Mouse (Mus musculus): Measurements from ENCODE around the gene Tmtc1. TPM values are rescaled to one million over a fixed set of nuclear protein-coding genes. Genes with fewer than 3 reads are reported as not detected.

Gene Tmtc1
- polyA plus RNA-seq, 1 experiment from 2014 or later = 0.98 TPM

GRCm38 (mm10) chr6:148391286-148391685 lies 52.9 kb downstream of the Tmtc1 start:
- H3K27me3 ChIP-seq (ENCODE audit: control insufficient read depth, insufficient read depth, low read length) = no peaks in the 10 kb centered on the region
- no peak overlapping the region for H3K27ac ChIP-seq (ENCODE audit: low read depth, low read length)
- no peak for DNase-seq (ENCODE audit: low spot score, missing footprints)
- no peak overlapping the region for H3K4me3 ChIP-seq (ENCODE audit: low read depth, low read length)
- no peaks in the 10 kb centered on the region for H3K36me3 ChIP-seq (ENCODE audit: control insufficient read depth, insufficient read depth, low read length)
- 79% methylated on average over 7 of the region's 7 CpGs for WGBS
- ATAC-seq (ENCODE audit: low FRiP score) = no peak
- H3K9ac ChIP-seq (ENCODE audit: low read length) = no peak overlapping the region
- no peaks in the 10 kb centered on the region for H3K9me3 ChIP-seq (ENCODE audit: control insufficient read depth, low read length)
- H3K4me1 ChIP-seq (ENCODE audit: control insufficient read depth, insufficient read depth, low read length) = peaks cover 9% of the 10 kb centered on the region
- H3K4me2 ChIP-seq = no peak overlapping the region

- Histone ChIP-seq H3K27me3 (ENCODE audit: control insufficient read depth, insufficient read depth, low read length) (no peaks in the 10 kb centered on the region), H3K9ac (ENCODE audit: low read length) (no peak overlapping the region), H3K4me2 (no peak overlapping the region), H3K36me3 (ENCODE audit: control insufficient read depth, insufficient read depth, low read length) (no peaks in the 10 kb centered on the region), H3K27ac (ENCODE audit: low read depth, low read length) (no peak overlapping the region), H3K9me3 (ENCODE audit: control insufficient read depth, low read length) (no peaks in the 10 kb centered on the region), H3K4me3 (ENCODE audit: low read depth, low read length) (no peak overlapping the region), H3K4me1 (ENCODE audit: control insufficient read depth, insufficient read depth, low read length) (peaks cover 9% of the 10 kb centered on the region)
- ATAC-seq (ENCODE audit: low FRiP score) = no peak
- DNase-seq (ENCODE audit: low spot score, missing footprints) = no peak
- 77% methylated on average over 4 of the region's 4 CpGs for WGBS
Measured at GRCm38 (mm10) chr6:148390630-148391276, 53.4 kb downstream of the Tmtc1 start.

GRCm38 (mm10) chr6:148387990-148388389 lies 56.2 kb downstream of the Tmtc1 start:
- no peak overlapping the region for H3K27ac ChIP-seq (ENCODE audit: low read depth, low read length)
- H3K4me3 ChIP-seq (ENCODE audit: low read depth, low read length) = no peak overlapping the region
- WGBS = 65% methylated on average over 1 of the region's 1 CpGs
- H3K9me3 ChIP-seq (ENCODE audit: control insufficient read depth, low read length) = no peaks in the 10 kb centered on the region
- no peaks in the 10 kb centered on the region for H3K27me3 ChIP-seq (ENCODE audit: control insufficient read depth, insufficient read depth, low read length)
- ATAC-seq (ENCODE audit: low FRiP score) (no peak), DNase-seq (ENCODE audit: low spot score, missing footprints) (no peak)
- H3K4me1 ChIP-seq (ENCODE audit: control insufficient read depth, insufficient read depth, low read length) = peaks cover 9% of the 10 kb centered on the region
- no peak overlapping the region for H3K4me2 ChIP-seq
- H3K36me3 ChIP-seq (ENCODE audit: control insufficient read depth, insufficient read depth, low read length) = no peaks in the 10 kb centered on the region
- H3K9ac ChIP-seq (ENCODE audit: low read length) = no peak overlapping the region

DNA sequence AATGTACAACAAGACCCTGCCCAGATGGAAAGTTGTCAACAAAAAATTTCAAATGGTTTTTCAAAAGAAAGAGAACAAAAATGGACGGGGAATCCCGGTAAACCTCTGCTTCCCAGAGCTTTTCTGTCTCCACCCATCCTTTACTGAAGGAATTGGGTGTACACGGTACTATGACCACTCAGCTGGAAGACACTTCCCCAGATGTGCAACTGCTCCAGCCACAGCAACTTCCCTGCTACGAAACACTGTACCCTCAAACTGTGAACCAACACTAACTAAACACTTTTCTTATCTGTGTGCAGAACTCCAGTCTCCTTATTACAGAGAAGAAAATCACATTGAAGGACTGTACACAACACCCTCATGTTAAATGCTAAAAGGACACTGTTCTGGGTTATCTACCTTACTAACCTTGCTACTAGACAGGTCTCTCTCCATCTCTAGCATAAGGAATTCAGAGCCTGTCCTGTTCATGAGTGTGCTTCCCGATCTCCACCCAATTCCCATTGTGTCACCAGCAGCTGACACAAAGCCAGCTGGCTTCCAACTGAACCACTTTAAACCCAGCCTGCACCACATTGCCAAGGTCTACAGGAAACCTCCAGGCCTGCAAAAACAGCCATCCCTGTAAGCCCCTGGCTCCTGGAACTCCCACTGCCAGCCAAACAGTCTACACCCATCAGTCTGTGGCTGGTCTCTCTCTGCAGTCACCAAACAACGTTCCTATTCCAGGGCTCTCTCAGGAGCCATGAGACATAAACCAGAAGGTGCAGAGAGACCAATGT lies 59.9 kb downstream of the Tmtc1 start:
- Histone ChIP-seq H3K36me3 (ENCODE audit: control insufficient read depth, insufficient read depth, low read length) (no peaks in the 10 kb centered on the region), H3K9me3 (ENCODE audit: control insufficient read depth, low read length) (no peaks in the 10 kb centered on the region), H3K27ac (ENCODE audit: low read depth, low read length) (no peak overlapping the region), H3K4me2 (no peak overlapping the region), H3K4me3 (ENCODE audit: low read depth, low read length) (no peak overlapping the region), H3K4me1 (ENCODE audit: control insufficient read depth, insufficient read depth, low read length) (no peaks in the 10 kb centered on the region), H3K27me3 (ENCODE audit: control insufficient read depth, insufficient read depth, low read length) (no peaks in the 10 kb centered on the region), H3K9ac (ENCODE audit: low read length) (no peak overlapping the region)
- no peak for DNase-seq (ENCODE audit: low spot score, missing footprints)
- no peak for ATAC-seq (ENCODE audit: low FRiP score)
- WGBS = 79% methylated on average over 6 of the region's 6 CpGs

DNA sequence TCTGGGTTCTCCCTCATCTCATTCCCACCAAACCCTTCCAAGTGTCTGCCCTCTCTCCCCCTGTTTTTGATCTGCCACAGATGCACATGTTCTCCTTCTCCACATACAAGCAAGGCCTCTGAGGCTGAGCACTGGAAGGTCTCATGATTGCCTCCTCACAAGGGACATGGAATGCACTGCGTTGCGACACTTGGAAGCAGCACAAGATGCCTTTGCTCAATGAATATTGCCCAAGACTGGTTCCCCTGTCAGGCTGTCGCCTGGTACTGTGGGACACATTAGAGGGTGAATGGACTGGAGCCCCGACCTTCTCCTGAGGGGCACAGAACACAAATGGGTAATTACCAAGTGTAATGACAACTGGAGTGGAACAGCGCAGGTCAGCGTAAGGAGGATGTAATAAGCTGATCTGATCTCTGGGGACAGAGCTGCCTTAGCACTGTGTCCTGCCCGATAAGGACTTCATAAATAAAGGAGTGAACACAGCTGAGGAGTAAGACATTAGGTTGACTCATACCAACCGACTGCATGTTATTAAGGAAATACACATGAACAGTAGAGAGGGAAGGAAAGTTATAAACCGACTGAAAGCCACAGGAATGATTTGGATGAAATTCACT lies 62.9 kb downstream of the Tmtc1 start:
- no peaks in the 10 kb centered on the region for H3K36me3 ChIP-seq (ENCODE audit: control insufficient read depth, insufficient read depth, low read length)
- 76% methylated on average over 9 of the region's 9 CpGs for WGBS
- no peak for ATAC-seq (ENCODE audit: low FRiP score)

DNA sequence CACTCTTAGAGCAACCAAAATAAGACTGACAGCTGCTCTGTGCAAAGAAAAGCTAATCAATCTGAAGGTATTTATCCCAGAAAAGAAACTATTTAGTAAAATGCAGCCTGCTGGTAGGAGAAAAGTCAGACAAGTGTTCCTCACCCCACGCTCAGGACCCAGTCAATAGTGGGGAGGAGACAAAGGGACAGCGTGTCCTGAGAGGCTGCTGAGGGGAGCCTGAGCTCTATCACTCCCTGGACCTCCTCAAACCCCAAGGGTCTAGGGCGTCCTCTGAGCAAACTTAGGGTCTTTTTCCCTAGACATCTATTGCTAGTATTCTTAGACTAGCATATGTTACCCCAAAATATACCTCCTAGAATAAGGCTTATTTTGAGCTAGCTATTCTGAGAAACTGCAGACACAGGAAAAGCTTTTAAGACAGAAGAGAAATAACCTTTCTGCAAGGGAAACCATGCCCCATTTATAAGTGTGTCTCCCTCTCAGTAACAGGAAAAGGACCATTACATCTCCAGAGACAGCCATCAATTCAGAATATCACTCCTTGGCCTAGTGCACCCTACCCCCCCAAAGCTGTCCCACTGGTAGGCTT lies 68.5 kb downstream of the Tmtc1 start:
- 40% methylated on average over 3 of the region's 3 CpGs for WGBS
- no peak overlapping the region for H3K27ac ChIP-seq (ENCODE audit: low read depth, low read length)
- H3K4me2 ChIP-seq = no peak overlapping the region
- no peaks in the 10 kb centered on the region for H3K4me1 ChIP-seq (ENCODE audit: control insufficient read depth, insufficient read depth, low read length)
- no peaks in the 10 kb centered on the region for H3K27me3 ChIP-seq (ENCODE audit: control insufficient read depth, insufficient read depth, low read length)
- H3K36me3 ChIP-seq (ENCODE audit: control insufficient read depth, insufficient read depth, low read length) = no peaks in the 10 kb centered on the region
- peak; percentile 28 for DNase-seq (ENCODE audit: low spot score, missing footprints)
- H3K4me3 ChIP-seq (ENCODE audit: low read depth, low read length) = no peak overlapping the region
- no peak overlapping the region for H3K9ac ChIP-seq (ENCODE audit: low read length)
- no peaks in the 10 kb centered on the region for H3K9me3 ChIP-seq (ENCODE audit: control insufficient read depth, low read length)
- ATAC-seq (ENCODE audit: low FRiP score) = no peak

More for the DNA sequence above, 62.9 kb downstream of the Tmtc1 start:
- Histone ChIP-seq H3K27me3 (ENCODE audit: control insufficient read depth, insufficient read depth, low read length) (no peaks in the 10 kb centered on the region), H3K27ac (ENCODE audit: low read depth, low read length) (no peak overlapping the region), H3K4me2 (no peak overlapping the region), H3K9ac (ENCODE audit: low read length) (no peak overlapping the region), H3K4me3 (ENCODE audit: low read depth, low read length) (no peak overlapping the region), H3K4me1 (ENCODE audit: control insufficient read depth, insufficient read depth, low read length) (no peaks in the 10 kb centered on the region), H3K9me3 (ENCODE audit: control insufficient read depth, low read length) (no peaks in the 10 kb centered on the region)
- no peak for DNase-seq (ENCODE audit: low spot score, missing footprints)

DNA sequence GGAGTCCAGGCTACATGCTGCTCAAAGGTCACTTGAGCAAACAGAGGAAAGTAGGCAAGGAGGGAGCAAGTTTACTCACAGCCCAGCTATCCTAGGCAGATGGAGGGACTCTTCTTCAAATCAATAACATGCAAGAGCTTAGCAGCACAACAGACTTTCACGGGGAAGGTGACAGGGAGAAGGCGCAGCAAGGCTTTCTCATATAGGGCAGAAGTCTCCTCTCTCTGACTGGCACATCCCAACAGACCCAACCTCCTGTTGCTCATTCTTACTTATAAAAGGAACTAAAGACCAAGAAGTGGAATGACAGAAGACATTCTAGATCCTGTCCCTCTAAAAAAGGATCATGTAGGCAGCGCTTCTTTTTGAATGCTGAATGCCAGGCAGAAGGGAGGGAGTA lies 69.2 kb downstream of the Tmtc1 start:
- Histone ChIP-seq H3K9me3 (ENCODE audit: control insufficient read depth, low read length) (no peaks in the 10 kb centered on the region), H3K4me1 (ENCODE audit: control insufficient read depth, insufficient read depth, low read length) (no peaks in the 10 kb centered on the region), H3K9ac (ENCODE audit: low read length) (no peak overlapping the region), H3K4me2 (no peak overlapping the region), H3K27me3 (ENCODE audit: control insufficient read depth, insufficient read depth, low read length) (no peaks in the 10 kb centered on the region), H3K4me3 (ENCODE audit: low read depth, low read length) (no peak overlapping the region), H3K27ac (ENCODE audit: low read depth, low read length) (no peak overlapping the region), H3K36me3 (ENCODE audit: control insufficient read depth, insufficient read depth, low read length) (no peaks in the 10 kb centered on the region)
- 81% methylated on average over 3 of the region's 3 CpGs for WGBS
- ATAC-seq (ENCODE audit: low FRiP score) = no peak
- DNase-seq (ENCODE audit: low spot score, missing footprints) = no peak

DNA sequence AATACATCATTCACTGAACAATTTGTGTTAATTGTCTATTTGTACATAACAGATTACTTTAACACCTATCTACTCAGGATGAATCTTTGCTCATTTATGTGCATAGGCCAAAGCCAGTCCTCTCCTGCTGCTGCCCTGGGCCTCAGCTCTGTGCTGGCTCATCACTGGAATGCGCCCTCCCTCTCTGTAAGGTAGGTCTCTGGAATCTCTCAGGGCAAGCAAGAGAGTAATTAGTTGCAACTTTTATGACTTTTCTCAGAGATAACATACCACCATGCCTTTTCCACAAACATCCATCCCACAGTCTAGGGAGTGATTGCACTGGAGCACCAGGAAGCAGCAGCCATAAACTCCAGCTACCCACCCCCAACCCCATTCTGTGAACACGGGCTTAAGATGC lies 70.7 kb downstream of the Tmtc1 start:
- no peak overlapping the region for H3K27ac ChIP-seq (ENCODE audit: low read depth, low read length)
- no peaks in the 10 kb centered on the region for H3K9me3 ChIP-seq (ENCODE audit: control insufficient read depth, low read length)
- DNase-seq (ENCODE audit: low spot score, missing footprints) (peak; percentile 17), ATAC-seq (ENCODE audit: low FRiP score) (no peak)
- H3K4me2 ChIP-seq = no peak overlapping the region
- H3K4me1 ChIP-seq (ENCODE audit: control insufficient read depth, insufficient read depth, low read length) = no peaks in the 10 kb centered on the region
- no peaks in the 10 kb centered on the region for H3K36me3 ChIP-seq (ENCODE audit: control insufficient read depth, insufficient read depth, low read length)
- no peak overlapping the region for H3K4me3 ChIP-seq (ENCODE audit: low read depth, low read length)
- no peaks in the 10 kb centered on the region for H3K27me3 ChIP-seq (ENCODE audit: control insufficient read depth, insufficient read depth, low read length)
- WGBS = 77% methylated on average over 2 of the region's 2 CpGs
- H3K9ac ChIP-seq (ENCODE audit: low read length) = no peak overlapping the region

DNA sequence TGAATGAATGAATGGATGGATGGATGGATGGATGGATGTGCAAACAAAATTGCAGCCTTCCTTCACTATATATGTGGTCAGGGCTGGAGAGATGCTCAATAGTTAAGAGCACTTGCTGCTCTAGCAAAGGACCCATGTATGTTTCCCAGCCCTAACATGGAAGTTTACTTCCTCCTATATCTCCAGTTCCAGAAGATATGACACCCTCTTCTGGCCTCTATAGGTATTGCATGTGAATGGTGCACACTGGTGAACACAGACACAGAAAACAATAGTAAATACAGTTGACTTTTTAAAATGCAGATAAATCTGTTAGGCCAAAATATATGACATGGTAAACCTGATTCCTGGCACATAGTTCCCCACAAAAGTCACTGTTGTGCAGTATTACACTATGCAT lies 73.0 kb downstream of the Tmtc1 start:
- Histone ChIP-seq H3K4me1 (ENCODE audit: control insufficient read depth, insufficient read depth, low read length) (no peaks in the 10 kb centered on the region), H3K9ac (ENCODE audit: low read length) (no peak overlapping the region), H3K36me3 (ENCODE audit: control insufficient read depth, insufficient read depth, low read length) (no peaks in the 10 kb centered on the region), H3K27ac (ENCODE audit: low read depth, low read length) (no peak overlapping the region), H3K27me3 (ENCODE audit: control insufficient read depth, insufficient read depth, low read length) (no peaks in the 10 kb centered on the region), H3K9me3 (ENCODE audit: control insufficient read depth, low read length) (no peaks in the 10 kb centered on the region), H3K4me2 (no peak overlapping the region), H3K4me3 (ENCODE audit: low read depth, low read length) (no peak overlapping the region)
- no peak for ATAC-seq (ENCODE audit: low FRiP score)
- peak; percentile 83 for DNase-seq (ENCODE audit: low spot score, missing footprints)

All from midbrain, embryonic 11.5 days (tissue).